Mouse (Mus musculus): ENCODE measurements at regions not wholly inside any gene's neighbourhood (a gene's known extent, or its start where the extent isn't known, plus 50 kb on each side); places are given as distances from the start of the nearest gene placed in this dataset.

- H3K4me3 ChIP-seq: no peak overlapping the region
- H3K79me2 ChIP-seq (ENCODE audit: control insufficient read depth, insufficient read depth): no peaks in the 10 kb centered on the region
- no peak for TF ChIP-seq TCF12 (IDR thresholded peaks at IDR 0.05; ENCODE audit: insufficient read depth, poor library complexity, severe bottlenecking)
- no peak for TF ChIP-seq MYOD1 (IDR thresholded peaks at IDR 0.05; ENCODE audit: control insufficient read depth in 1 of 3, insufficient read length in 2 of 3, low read depth in 2 of 3)
- no peak for TF ChIP-seq E2F4 (IDR thresholded peaks at IDR 0.05; ENCODE audit: insufficient read depth)
- no peak for TF ChIP-seq SRF (IDR thresholded peaks at IDR 0.05; ENCODE audit: control insufficient read depth, insufficient read length, low read depth)
- TF ChIP-seq MYOG (IDR thresholded peaks at IDR 0.05; ENCODE audit: control insufficient read depth in 1 of 3, insufficient read depth in 1 of 3, insufficient read length in 2 of 3, low read depth in 2 of 3): no peak
- TF ChIP-seq USF1 (IDR thresholded peaks at IDR 0.05; ENCODE audit: low read depth): no peak
- no peak for TF ChIP-seq CEBPB (IDR thresholded peaks at IDR 0.05; ENCODE audit: insufficient read depth, poor library complexity, severe bottlenecking)
- TF ChIP-seq POLR2AphosphoS2 (IDR thresholded peaks at IDR 0.05; ENCODE audit: insufficient read length, low read depth): no peak
- TF ChIP-seq TCF3 (IDR thresholded peaks at IDR 0.05; ENCODE audit: insufficient read length, low read depth): no peak
- TF ChIP-seq POLR2A (IDR thresholded peaks at IDR 0.05; ENCODE audit: insufficient read length, low read depth): no peak
- no peak for TF ChIP-seq REST (IDR thresholded peaks at IDR 0.05; ENCODE audit: insufficient read depth, insufficient read length)
- TF ChIP-seq MAX (IDR thresholded peaks at IDR 0.05; ENCODE audit: low read depth): no peak
Observed at GRCm38 (mm10) chr5:68252671-68253070, 221.0 kb downstream of the Grxcr1 start.

GRCm38 (mm10) chr5:68253476-68253875, 221.8 kb downstream of the Grxcr1 start:
- Histone ChIP-seq H3K79me2 (ENCODE audit: control insufficient read depth, insufficient read depth) (no peaks in the 10 kb centered on the region), H3K36me3 (ENCODE audit: control insufficient read depth, insufficient read depth) (no peaks in the 10 kb centered on the region), H3ac (ENCODE audit: control insufficient read depth, insufficient read length) (no peak overlapping the region), H3K4me3 (no peak overlapping the region), H3K27me3 (ENCODE audit: control insufficient read depth, insufficient read depth, insufficient read length) (no peaks in the 10 kb centered on the region), H3K4me2 (ENCODE audit: low read depth) (no peak overlapping the region)
- TF ChIP-seq E2F4 (IDR thresholded peaks at IDR 0.05; ENCODE audit: insufficient read depth) (no peak), MAX (IDR thresholded peaks at IDR 0.05; ENCODE audit: low read depth) (no peak), TCF3 (IDR thresholded peaks at IDR 0.05; ENCODE audit: insufficient read length, low read depth) (no peak), POLR2A (IDR thresholded peaks at IDR 0.05; ENCODE audit: insufficient read length, low read depth) (no peak), REST (IDR thresholded peaks at IDR 0.05; ENCODE audit: insufficient read depth, insufficient read length) (no peak), POLR2AphosphoS2 (IDR thresholded peaks at IDR 0.05; ENCODE audit: insufficient read length, low read depth) (no peak), MYOG (IDR thresholded peaks at IDR 0.05; ENCODE audit: control insufficient read depth in 1 of 3, insufficient read depth in 1 of 3, insufficient read length in 2 of 3, low read depth in 2 of 3) (no peak), TCF12 (IDR thresholded peaks at IDR 0.05; ENCODE audit: insufficient read depth, poor library complexity, severe bottlenecking) (no peak)

More at GRCm38 (mm10) chr5:68252671-68253070, 221.0 kb downstream of the Grxcr1 start:
- Histone ChIP-seq H3K36me3 (ENCODE audit: control insufficient read depth, insufficient read depth) (no peaks in the 10 kb centered on the region), H3K27me3 (ENCODE audit: control insufficient read depth, insufficient read depth, insufficient read length) (no peaks in the 10 kb centered on the region), H3ac (ENCODE audit: control insufficient read depth, insufficient read length) (no peak overlapping the region), H3K4me2 (ENCODE audit: low read depth) (no peak overlapping the region)

GRCm38 (mm10) chr5:68254111-68254510, 222.5 kb downstream of the Grxcr1 start:
- Histone ChIP-seq H3K36me3 (ENCODE audit: control insufficient read depth, insufficient read depth) (no peaks in the 10 kb centered on the region), H3K27me3 (ENCODE audit: control insufficient read depth, insufficient read depth, insufficient read length) (no peaks in the 10 kb centered on the region), H3K4me3 (no peak overlapping the region), H3K4me2 (ENCODE audit: low read depth) (no peak overlapping the region), H3ac (ENCODE audit: control insufficient read depth, insufficient read length) (no peak overlapping the region), H3K79me2 (ENCODE audit: control insufficient read depth, insufficient read depth) (no peaks in the 10 kb centered on the region)
- TF ChIP-seq E2F4 (IDR thresholded peaks at IDR 0.05; ENCODE audit: insufficient read depth): no peak
- no peak for TF ChIP-seq TCF3 (IDR thresholded peaks at IDR 0.05; ENCODE audit: insufficient read length, low read depth)
- no peak for TF ChIP-seq MYOG (IDR thresholded peaks at IDR 0.05; ENCODE audit: control insufficient read depth in 1 of 3, insufficient read depth in 1 of 3, insufficient read length in 2 of 3, low read depth in 2 of 3)
- no peak for TF ChIP-seq SRF (IDR thresholded peaks at IDR 0.05; ENCODE audit: control insufficient read depth, insufficient read length, low read depth)
- no peak for TF ChIP-seq TCF12 (IDR thresholded peaks at IDR 0.05; ENCODE audit: insufficient read depth, poor library complexity, severe bottlenecking)
- TF ChIP-seq USF1 (IDR thresholded peaks at IDR 0.05; ENCODE audit: low read depth): no peak
- no peak for TF ChIP-seq CEBPB (IDR thresholded peaks at IDR 0.05; ENCODE audit: insufficient read depth, poor library complexity, severe bottlenecking)
- no peak for TF ChIP-seq POLR2A (IDR thresholded peaks at IDR 0.05; ENCODE audit: insufficient read length, low read depth)
- no peak for TF ChIP-seq MAX (IDR thresholded peaks at IDR 0.05; ENCODE audit: low read depth)
- TF ChIP-seq POLR2AphosphoS2 (IDR thresholded peaks at IDR 0.05; ENCODE audit: insufficient read length, low read depth): no peak
- TF ChIP-seq REST (IDR thresholded peaks at IDR 0.05; ENCODE audit: insufficient read depth, insufficient read length): no peak
- TF ChIP-seq MYOD1 (IDR thresholded peaks at IDR 0.05; ENCODE audit: control insufficient read depth in 1 of 3, insufficient read length in 2 of 3, low read depth in 2 of 3): no peak

- no peak for TF ChIP-seq SRF (IDR thresholded peaks at IDR 0.05; ENCODE audit: control insufficient read depth, insufficient read length, low read depth)
- TF ChIP-seq E2F4 (IDR thresholded peaks at IDR 0.05; ENCODE audit: insufficient read depth): no peak
- TF ChIP-seq MAX (IDR thresholded peaks at IDR 0.05; ENCODE audit: low read depth): no peak
- TF ChIP-seq POLR2A (IDR thresholded peaks at IDR 0.05; ENCODE audit: insufficient read length, low read depth): no peak
- TF ChIP-seq MYOD1 (IDR thresholded peaks at IDR 0.05; ENCODE audit: control insufficient read depth in 1 of 3, insufficient read length in 2 of 3, low read depth in 2 of 3): no peak
- no peak for TF ChIP-seq MYOG (IDR thresholded peaks at IDR 0.05; ENCODE audit: control insufficient read depth in 1 of 3, insufficient read depth in 1 of 3, insufficient read length in 2 of 3, low read depth in 2 of 3)
- TF ChIP-seq POLR2AphosphoS2 (IDR thresholded peaks at IDR 0.05; ENCODE audit: insufficient read length, low read depth): no peak
- no peak for TF ChIP-seq TCF3 (IDR thresholded peaks at IDR 0.05; ENCODE audit: insufficient read length, low read depth)
- no peak for TF ChIP-seq REST (IDR thresholded peaks at IDR 0.05; ENCODE audit: insufficient read depth, insufficient read length)
- no peak for TF ChIP-seq USF1 (IDR thresholded peaks at IDR 0.05; ENCODE audit: low read depth)
- no peak for TF ChIP-seq CEBPB (IDR thresholded peaks at IDR 0.05; ENCODE audit: insufficient read depth, poor library complexity, severe bottlenecking)
- TF ChIP-seq TCF12 (IDR thresholded peaks at IDR 0.05; ENCODE audit: insufficient read depth, poor library complexity, severe bottlenecking): no peak
- Histone ChIP-seq H3K27me3 (ENCODE audit: control insufficient read depth, insufficient read depth, insufficient read length) (no peaks in the 10 kb centered on the region), H3K4me3 (no peak overlapping the region), H3K4me2 (ENCODE audit: low read depth) (no peak overlapping the region), H3K79me2 (ENCODE audit: control insufficient read depth, insufficient read depth) (no peaks in the 10 kb centered on the region), H3ac (ENCODE audit: control insufficient read depth, insufficient read length) (no peak overlapping the region), H3K36me3 (ENCODE audit: control insufficient read depth, insufficient read depth) (no peaks in the 10 kb centered on the region)
Observed at GRCm38 (mm10) chr5:68264206-68264605, 232.6 kb downstream of the Grxcr1 start.

All from myocyte (in vitro differentiated cells).